Mouse (Mus musculus) adrenal gland, postnatal 4 days (tissue): ENCODE measurements around the gene Wap. TPM values are rescaled to one million over a fixed set of nuclear protein-coding genes. Genes with fewer than 3 reads are reported as not detected.
"Not testable (repeated sequence)": the region's sequence is repeated elsewhere in the genome, so short reads cannot be mapped to it uniquely, and the experiment has no call there.

Source experiments
- DNase-seq, 2 experiments: peaks; one replicate each; pipeline ENCODE4 v3.0.0; 2021 to 2022; ENCODE audit warnings: low spot score in 2 of 2, mixed read lengths in 2 of 2
- long read RNA-seq, 2 experiments: library from polyadenylated mRNA; stranded (forward); transcript quantifications; one replicate each; pipeline ENCODE4 v2.0.0; 2021
- total RNA-seq, 2 experiments: library from RNA; stranded (reverse); gene quantifications; 2 replicates each; pipeline ENCODE4 v1.2.3; 2021

The Wap gene
- not detected for total RNA-seq
- long read RNA-seq, experiment 1: 0 reads
- long read RNA-seq, experiment 2: 0 reads

GRCm38 (mm10) chr11:6638537-6638936 is at the start of gene Wap:
Gene Wap (minus strand): TSS chr11:6638637.
- DNase-seq: no peak

GRCm38 (mm10) chr11:6684741-6685140 is 46.3 kb upstream of the Wap start:
- DNase-seq: no peak

- DNase-seq: peak in 1 of 2 experiments; percentile 26
These were observed 42.0 kb upstream of the Wap start for GRCm38 (mm10) chr11:6680397-6680818.

DNA sequence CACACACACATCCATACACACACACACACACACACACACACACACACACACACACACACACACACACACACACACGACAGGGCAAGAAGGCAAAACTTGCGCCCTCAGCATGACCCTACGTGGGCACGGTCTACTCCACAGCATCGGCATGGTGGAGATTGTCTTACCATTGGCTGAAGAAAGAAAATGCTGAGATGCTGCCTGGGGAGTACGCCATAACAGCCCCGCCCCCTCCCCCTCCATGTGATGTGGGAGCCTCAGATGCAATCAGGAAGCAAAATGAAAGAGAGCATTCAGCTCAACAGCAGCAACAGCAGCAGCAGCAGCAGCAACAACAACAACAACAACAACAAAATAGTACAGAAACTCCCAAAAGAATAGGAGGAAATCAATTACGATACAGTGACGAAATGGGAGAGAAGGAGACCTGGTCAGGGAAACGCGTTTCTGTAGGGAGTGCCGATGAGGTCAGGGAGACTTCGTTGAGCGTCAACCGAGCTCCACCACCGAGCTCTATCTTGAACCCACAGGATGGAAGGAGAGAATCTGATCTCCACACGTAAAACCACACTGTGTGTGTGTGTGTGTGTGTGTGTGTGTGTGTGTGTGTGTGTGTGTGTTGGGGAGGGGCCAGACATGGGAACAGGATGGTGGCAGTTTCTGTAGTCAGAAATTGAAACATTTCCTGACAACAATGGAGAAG is 41.4 kb upstream of the Wap start:
- no peak for DNase-seq

- DNase-seq: no peak
These were observed 39.1 kb upstream of the Wap start for GRCm38 (mm10) chr11:6677530-6677929.

DNA sequence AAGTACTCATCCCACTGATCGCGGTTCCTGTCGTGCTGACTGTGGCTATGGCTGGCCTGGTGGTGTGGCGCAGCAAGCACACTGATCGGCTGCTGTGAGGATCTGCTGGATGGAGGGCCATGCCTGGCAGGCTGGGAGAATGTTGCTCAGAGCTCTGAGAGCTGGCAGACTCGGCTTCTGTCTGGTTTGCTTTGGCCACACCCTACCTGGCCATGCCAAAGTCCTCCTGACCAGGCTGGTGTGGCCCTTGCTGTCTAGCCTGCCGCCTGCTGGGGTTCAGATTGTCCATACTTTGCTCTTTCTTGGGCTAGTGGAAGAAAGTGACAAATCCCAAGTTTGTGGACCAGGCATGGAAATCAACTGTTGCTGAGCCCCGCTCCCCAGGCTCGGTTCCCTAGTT is 38.2 kb upstream of the Wap start:
- no peak for DNase-seq

- DNase-seq: no peak
These were observed 37.0 kb upstream of the Wap start for GRCm38 (mm10) chr11:6675402-6675801.

- DNase-seq: no peak
These were observed 36.3 kb upstream of the Wap start for GRCm38 (mm10) chr11:6674701-6675100.

- no peak for DNase-seq
These were observed 32.4 kb upstream of the Wap start for GRCm38 (mm10) chr11:6670826-6671225.

DNA sequence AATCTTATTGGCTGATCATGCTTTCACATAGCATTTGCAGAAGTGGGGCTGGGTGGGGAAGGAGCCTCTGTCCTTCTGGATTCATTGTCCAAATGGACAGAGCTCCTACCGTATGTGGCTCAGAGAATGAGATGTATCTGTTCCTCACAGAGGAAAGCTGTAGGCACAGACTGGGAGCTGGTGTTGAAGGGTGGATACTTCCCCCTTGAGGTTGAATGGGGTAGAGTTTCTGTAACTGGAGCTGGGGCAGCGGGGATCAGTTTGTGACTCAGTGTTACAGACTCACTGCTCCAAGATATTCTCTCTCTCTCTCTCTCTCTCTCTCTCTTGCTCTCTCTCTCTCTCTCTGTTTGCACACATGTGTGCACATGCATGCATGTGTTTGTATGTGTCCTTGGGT is 31.6 kb upstream of the Wap start:
- no peak for DNase-seq

DNA sequence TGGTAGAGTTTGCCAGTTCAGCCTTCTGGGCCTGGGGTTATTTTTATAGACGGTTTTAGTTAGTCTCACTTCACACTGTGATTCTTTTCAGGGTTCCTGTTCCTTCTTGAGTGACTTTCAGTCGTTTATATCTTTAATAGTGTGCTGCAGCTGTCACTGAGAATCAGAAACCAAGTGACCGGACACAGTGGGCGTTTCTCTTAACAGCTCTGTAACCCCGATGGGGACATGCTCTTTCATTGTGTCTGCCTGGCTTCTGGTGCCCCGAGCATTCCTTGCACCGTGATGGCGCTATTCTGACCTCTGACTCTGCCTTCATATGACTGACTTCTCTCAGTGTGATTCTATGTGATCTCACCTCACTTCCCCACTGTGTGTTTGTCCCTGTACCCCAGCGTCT is 30.6 kb upstream of the Wap start:
- DNase-seq: no peak

- DNase-seq: no peak
These were observed 28.2 kb upstream of the Wap start for GRCm38 (mm10) chr11:6666634-6667033.

DNA sequence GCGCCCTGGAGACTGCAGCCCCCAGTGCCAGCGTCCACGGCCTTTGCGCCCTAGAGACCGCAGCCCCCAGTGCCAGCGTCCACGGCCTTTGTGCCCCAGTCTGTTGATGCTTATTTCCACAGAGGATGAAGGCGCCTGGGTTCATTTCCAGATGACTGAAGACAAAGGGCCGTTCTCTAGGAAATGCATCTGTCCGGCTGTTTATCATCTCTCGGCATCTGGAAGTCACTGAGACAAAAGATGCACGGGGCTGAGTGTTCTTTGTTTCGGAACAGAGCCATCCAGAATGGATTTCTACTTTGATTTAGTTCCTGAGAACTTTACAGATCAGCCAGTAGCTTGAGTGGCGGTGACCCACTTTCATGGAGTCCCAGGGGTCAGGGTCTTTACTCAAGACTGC is 22.8 kb upstream of the Wap start:
- no peak for DNase-seq

- no peak for DNase-seq
These were observed 19.8 kb upstream of the Wap start, which contains the start of gene Ramp3 for GRCm38 (mm10) chr11:6658271-6658670. Gene Ramp3 (plus strand): TSS chr11:6658521.

DNA sequence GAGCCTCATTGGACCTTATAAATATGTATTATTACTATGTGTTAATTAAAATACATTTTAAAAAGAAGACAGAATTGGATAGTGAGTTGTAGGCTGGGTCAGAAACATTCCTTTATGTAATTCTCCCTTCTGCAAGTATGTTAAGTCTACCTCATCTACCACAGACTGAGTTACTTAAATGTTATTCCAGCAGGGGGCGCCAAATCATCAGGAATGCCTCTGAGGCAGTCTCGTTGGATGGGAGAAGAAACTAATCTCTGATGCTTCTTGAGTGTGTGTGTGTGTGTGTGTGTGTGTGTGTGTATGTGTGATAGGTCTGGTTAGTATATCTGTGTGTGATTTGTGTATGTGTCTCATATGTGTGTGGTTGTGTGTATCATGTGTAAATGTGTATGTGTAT is 16.5 kb upstream of the Wap start:
- peak; percentile 37 to 71 for DNase-seq

GRCm38 (mm10) chr11:6652978-6653377 is 14.5 kb upstream of the Wap start:
- DNase-seq: not testable (repeated sequence)

DNA sequence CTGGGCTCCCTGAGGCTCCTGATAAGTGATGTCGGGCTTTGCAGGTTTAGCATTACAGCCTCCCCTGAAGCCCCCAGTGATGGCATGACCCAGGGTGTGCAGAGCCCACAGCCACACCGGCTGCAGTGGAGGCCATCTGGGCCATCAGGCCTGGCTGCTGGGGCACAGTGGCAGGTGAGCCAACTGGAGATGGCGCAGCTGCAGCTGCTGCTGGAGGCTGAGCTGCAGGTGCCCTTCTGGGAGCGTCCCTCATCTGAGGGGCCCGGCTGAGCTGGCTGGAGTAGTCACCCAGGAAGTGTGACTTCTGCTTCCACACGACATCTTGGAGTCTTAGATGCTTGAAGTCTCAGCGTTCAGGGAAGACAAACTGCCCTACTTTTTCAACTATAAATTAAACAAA is 12.1 kb upstream of the Wap start:
- DNase-seq: no peak

GRCm38 (mm10) chr11:6647831-6648724 is 9.6 kb upstream of the Wap start:
- no peak for DNase-seq

DNA sequence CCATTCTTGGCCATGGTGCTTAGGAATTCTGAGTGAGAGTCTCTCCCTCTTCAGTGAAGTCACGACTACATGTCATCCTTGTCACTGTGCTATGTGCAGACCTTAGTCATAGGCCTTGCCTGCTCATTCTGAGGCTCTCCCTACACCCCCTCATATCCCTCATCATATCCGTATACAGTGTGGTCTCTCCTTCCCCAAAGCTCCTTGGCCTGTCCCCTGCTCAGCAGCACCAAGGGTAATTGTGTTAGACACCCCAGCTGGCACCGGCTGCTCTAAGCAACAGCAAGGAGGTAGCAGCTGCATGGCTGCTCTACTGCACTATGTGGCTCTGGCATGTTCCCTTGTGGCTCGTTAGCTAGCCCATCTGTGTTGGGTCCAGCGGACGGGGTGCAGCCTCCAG is 6.1 kb upstream of the Wap start:
- no peak for DNase-seq

DNA sequence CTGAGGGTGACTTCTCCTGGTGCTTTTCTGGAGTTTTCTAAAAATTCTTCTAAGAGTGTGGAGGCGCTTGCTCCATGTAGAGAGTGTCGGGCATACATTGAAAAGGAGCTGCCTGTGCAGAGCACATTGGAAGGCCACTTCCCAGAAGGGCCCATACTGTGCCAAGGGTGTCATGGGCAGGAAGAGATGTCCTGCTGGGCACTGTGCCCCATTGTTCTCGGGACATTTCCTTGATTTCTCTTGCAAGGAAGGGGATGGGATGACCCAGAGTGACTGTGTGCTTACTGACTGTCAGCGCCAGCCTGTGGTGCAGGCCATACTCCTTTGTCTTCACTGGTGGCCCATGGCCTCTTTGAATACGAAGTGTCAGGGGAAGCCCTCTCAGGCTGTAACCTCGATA is 635 bp upstream of the Wap start:
- DNase-seq: no peak

DNA sequence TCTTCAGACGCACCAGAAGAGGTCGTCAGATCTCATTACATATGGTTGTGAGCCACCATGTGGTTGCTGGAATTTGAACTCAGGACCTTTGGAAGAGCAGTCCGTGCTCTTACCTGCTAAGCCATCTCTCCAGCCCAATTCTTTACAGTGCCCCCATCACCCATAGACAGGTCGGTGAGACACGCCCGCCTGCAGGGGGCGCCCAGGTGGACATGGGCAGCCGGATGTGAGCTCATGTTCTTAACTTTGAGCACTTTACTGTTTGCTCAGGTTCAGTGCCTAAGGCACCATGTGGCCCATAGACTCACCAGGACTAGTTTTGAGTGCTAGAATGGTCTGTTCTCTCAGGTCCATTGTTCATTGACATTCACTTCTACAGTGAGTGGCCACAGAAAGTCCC is 2.3 kb downstream of the Wap start:
- DNase-seq: no peak

DNA sequence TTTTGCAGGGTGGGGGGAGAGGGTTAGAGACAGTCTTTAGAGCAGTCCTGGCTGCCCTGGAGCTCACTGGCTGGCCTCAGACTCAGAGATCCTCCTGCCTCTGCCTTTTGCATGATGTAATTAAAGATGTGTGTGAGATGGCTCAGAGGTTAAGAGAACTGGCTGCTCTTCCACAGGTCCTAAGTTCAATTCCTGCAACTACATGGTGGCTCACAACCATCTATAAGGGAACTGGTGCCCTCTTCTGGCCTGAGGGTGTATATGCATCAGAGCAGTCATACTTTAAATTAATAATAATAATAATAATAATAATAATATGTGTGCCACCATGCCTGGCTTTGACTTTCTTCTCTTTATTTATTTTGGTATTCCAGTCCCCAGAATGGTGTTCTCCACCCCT is 8.8 kb downstream of the Wap start:
- no peak for DNase-seq
